ENCODE assay signal across 28 mouse cellular contexts in genomic region chr17:84995844-84996243, GRCm38 (mm10). TPM values are rescaled to one million over a fixed set of nuclear protein-coding genes. Genes with fewer than 3 reads are reported as not detected.
"Had no signal": no experiment of that assay in that cellular context is flagged by ENCODE, and none has a peak within 500 bp of the region (broad histone marks: within the 10 kb centered on the region; RNA-seq: fewer than 3 reads in every experiment).

No protein-coding gene starts in this region.

- H3K4me3 ChIP-seq: left cerebral cortex, adult 2 months; limb, embryonic 10.5 days; limb, embryonic 12.5 days; limb, embryonic 13.5 days; limb, embryonic 15.5 days; liver, embryonic 12.5 days; liver, embryonic 13.5 days; liver, embryonic 15.5 days; lung, embryonic 15.5 days; megakaryocyte, embryonic 14.5 days; midbrain, embryonic 10.5 days; midbrain, embryonic 12.5 days; midbrain, embryonic 13.5 days; midbrain, embryonic 15.5 days; myocyte; neural tube, embryonic 12.5 days; neural tube, embryonic 13.5 days had no signal

- H3K9me3 ChIP-seq: limb, embryonic 10.5 days; limb, embryonic 12.5 days; limb, embryonic 13.5 days; limb, embryonic 15.5 days; liver, embryonic 12.5 days; liver, embryonic 13.5 days; liver, embryonic 15.5 days; lung, embryonic 15.5 days; megakaryocyte, embryonic 14.5 days; midbrain, embryonic 10.5 days; midbrain, embryonic 12.5 days; midbrain, embryonic 13.5 days; midbrain, embryonic 15.5 days; neural tube, embryonic 12.5 days; neural tube, embryonic 13.5 days had no signal

- H3K4me2 ChIP-seq: limb, embryonic 12.5 days; limb, embryonic 13.5 days; limb, embryonic 15.5 days; liver, embryonic 11.5 days; liver, embryonic 12.5 days; liver, embryonic 13.5 days; liver, embryonic 15.5 days; lung, embryonic 15.5 days; midbrain, embryonic 11.5 days; midbrain, embryonic 12.5 days; midbrain, embryonic 13.5 days; midbrain, embryonic 15.5 days; neural tube, embryonic 12.5 days; neural tube, embryonic 13.5 days had no signal

- H3K27me3 ChIP-seq: limb, embryonic 12.5 days; limb, embryonic 13.5 days; limb, embryonic 15.5 days; liver, embryonic 12.5 days; liver, embryonic 13.5 days; liver, embryonic 15.5 days; lung, embryonic 15.5 days; megakaryocyte, embryonic 14.5 days; midbrain, embryonic 12.5 days; midbrain, embryonic 13.5 days; midbrain, embryonic 15.5 days; neural tube, embryonic 12.5 days; neural tube, embryonic 13.5 days had no signal

- H3K9ac ChIP-seq: limb, embryonic 12.5 days; limb, embryonic 13.5 days; limb, embryonic 15.5 days; liver, embryonic 12.5 days; liver, embryonic 13.5 days; liver, embryonic 14.5 days; liver, embryonic 15.5 days; liver, postnatal 0 days; lung, embryonic 15.5 days; midbrain, embryonic 12.5 days; midbrain, embryonic 13.5 days; midbrain, embryonic 15.5 days; neural tube, embryonic 12.5 days; neural tube, embryonic 13.5 days had no signal

- H3K36me3 ChIP-seq: midbrain, embryonic 15.5 days had no signal

- DNase-seq: layer of hippocampus, postnatal 36 days; left cerebral cortex, postnatal 4 days; liver; liver, embryonic 13.5 days; liver, postnatal 0 days; lung, postnatal 14 days; midbrain, embryonic 14.5 days had no signal

- H3K4me1 ChIP-seq: limb, embryonic 15.5 days; liver, embryonic 15.5 days; midbrain, embryonic 10.5 days; midbrain, embryonic 12.5 days; midbrain, embryonic 15.5 days; neural tube, embryonic 12.5 days; neural tube, embryonic 13.5 days had no signal

- ATAC-seq: liver, embryonic 12.5 days; liver, postnatal 0 days; midbrain, embryonic 13.5 days; midbrain, embryonic 15.5 days; midbrain, embryonic 16.5 days had no signal

- H3K27ac ChIP-seq: left cerebral cortex, adult 2 months; limb, embryonic 10.5 days; limb, embryonic 12.5 days; limb, embryonic 13.5 days; limb, embryonic 15.5 days; liver, embryonic 12.5 days; liver, embryonic 13.5 days; liver, embryonic 14.5 days; liver, embryonic 15.5 days; lung, embryonic 15.5 days; macrophage; midbrain, embryonic 10.5 days; midbrain, embryonic 12.5 days; midbrain, embryonic 13.5 days; midbrain, embryonic 15.5 days; neural tube, embryonic 12.5 days; neural tube, embryonic 13.5 days had no signal

RNA-seq across cellular contexts. Expression of gene Slc3a1, which starts 32.3 kb away (rescaled TPM):
- polyA plus RNA-seq: macrophage had no signal
